Mouse (Mus musculus) ES-Bruce4 (cell line): ENCODE measurements at regions not wholly inside any gene's neighbourhood (a gene's known extent, or its start where the extent isn't known, plus 50 kb on each side); places are given as distances from the start of the nearest gene placed in this dataset.

Experiments
- H3K27ac ChIP-seq: 2 replicates; pipeline ENCODE4 v1.5.1; 2012; ENCODE audit warnings: low read length, inconsistent platforms; ENCODE audit not compliant: insufficient read depth
- H3K27me3 ChIP-seq: 2 replicates; pipeline ENCODE4 v1.6.1; 2012; ENCODE audit warnings: mild to moderate bottlenecking, low read length, inconsistent platforms; ENCODE audit not compliant: control insufficient read depth, poor library complexity, insufficient read depth, severe bottlenecking
- H3K36me3 ChIP-seq: 2 replicates; pipeline ENCODE4 v1.6.1; 2012; ENCODE audit warnings: inconsistent platforms, mild to moderate bottlenecking, low read length, moderate library complexity; ENCODE audit not compliant: control insufficient read depth, poor library complexity, insufficient read depth, severe bottlenecking
- H3K4me1 ChIP-seq: one replicate; pipeline ENCODE4 v1.8.1; 2011; ENCODE audit warnings: low read length; ENCODE audit not compliant: control insufficient read depth, insufficient read depth
- H3K4me3 ChIP-seq: 2 replicates; pipeline ENCODE4 v1.5.1; 2011; ENCODE audit warnings: low read depth, mild to moderate bottlenecking, low read length
- H3K9ac ChIP-seq: 2 replicates; pipeline ENCODE4 v1.6.1; 2012; ENCODE audit warnings: low read depth, mild to moderate bottlenecking, inconsistent platforms; ENCODE audit not compliant: poor library complexity, severe bottlenecking
- H3K9me3 ChIP-seq: replicated peaks from 2 replicates; pipeline ENCODE4 v1.6.1; 2012; ENCODE audit warnings: mild to moderate bottlenecking, low read length, inconsistent platforms; ENCODE audit not compliant: control insufficient read depth, poor library complexity, insufficient read depth, severe bottlenecking
- CTCF ChIP-seq: IDR thresholded peaks from one replicate; pipeline ENCODE4 v1.8.1; 2011; ENCODE audit warnings: low read depth, low read length
- EP300 ChIP-seq: IDR thresholded peaks from 2 replicates; pipeline ENCODE4 v1.6.1; 2011; ENCODE audit warnings: low read depth, low read length; ENCODE audit not compliant: insufficient read depth
- POLR2A ChIP-seq: IDR thresholded peaks from one replicate; pipeline ENCODE4 v1.8.1; 2011; ENCODE audit warnings: low read length; ENCODE audit not compliant: insufficient read depth

DNA sequence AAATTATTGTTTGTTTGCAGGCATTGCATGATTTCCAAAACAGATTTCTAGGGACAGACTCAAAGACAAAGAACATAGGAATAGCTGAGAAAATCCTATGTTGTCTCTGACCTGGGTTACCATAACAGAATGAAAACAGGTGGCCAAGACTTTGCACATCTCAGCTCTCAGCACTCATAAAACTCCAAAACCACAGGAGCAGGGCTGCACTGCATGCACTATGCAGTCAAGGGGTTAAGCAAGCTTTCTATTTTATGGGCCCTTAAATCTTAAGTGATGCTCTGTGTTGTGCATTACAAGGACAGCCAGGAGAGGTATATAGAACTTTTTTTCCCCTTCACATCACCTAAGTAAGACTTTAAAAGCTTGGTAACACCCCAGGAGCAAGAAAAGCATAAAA is 224.2 kb upstream of the Nox3 start:
- Histone ChIP-seq H3K4me3 (no peak overlapping the region), H3K4me1 (no peaks in the 10 kb centered on the region), H3K27me3 (no peaks in the 10 kb centered on the region; the same call in 1 of the 2 replicates), H3K9me3 (no peaks in the 10 kb centered on the region), H3K36me3 (no peaks in the 10 kb centered on the region), H3K27ac (no peak overlapping the region), H3K9ac (no peak overlapping the region)
- TF ChIP-seq POLR2A, result no peak
- TF ChIP-seq EP300, result no peak
- TF ChIP-seq CTCF, result no peak

DNA sequence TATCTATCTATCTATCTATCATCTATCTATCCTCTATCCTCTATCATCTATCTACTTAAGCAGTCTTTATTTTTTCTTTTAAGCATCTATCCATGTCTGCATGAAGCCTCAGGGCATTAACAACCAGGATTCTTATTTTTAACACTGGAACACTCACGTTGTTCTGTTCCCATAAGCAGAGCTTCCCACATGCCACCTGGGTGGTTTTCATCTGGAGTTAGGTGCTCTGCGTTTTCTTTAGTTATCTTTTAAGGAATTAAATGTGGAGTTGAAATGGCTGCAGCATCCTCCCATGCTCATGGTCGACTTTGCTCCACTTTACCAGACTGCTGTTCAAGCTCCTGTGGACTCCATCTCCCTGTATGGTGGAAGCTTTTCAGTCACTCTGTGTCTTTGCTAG is 196.8 kb upstream of the Nox3 start:
- no peaks in the 10 kb centered on the region for H3K36me3 ChIP-seq
- TF ChIP-seq EP300 (no peak), POLR2A (no peak), CTCF (no peak)
- H3K4me1 ChIP-seq, result no peaks in the 10 kb centered on the region
- H3K9me3 ChIP-seq, result no peaks in the 10 kb centered on the region
- no peak overlapping the region for H3K9ac ChIP-seq
- H3K4me3 ChIP-seq, result no peak overlapping the region
- no peak overlapping the region for H3K27ac ChIP-seq
- H3K27me3 ChIP-seq, result no peaks in the 10 kb centered on the region

DNA sequence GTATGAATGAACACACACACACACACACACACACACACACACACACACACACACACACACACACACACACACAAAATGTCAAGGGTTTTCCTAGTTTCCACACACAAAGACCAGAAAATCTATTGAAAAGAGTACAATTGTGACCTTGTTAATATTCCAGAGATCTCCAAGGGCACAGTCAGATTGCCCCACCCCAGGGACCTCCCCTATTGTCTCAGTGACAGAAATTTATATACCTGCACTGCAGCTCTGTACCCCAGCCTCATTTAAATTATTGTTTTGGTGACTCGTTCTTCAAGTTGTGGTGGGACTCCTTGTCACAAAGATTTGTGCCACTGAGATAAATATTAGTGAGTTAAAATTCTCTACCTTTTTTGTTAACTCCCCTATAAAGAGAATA is 187.1 kb upstream of the Nox3 start:
- no peak overlapping the region for H3K27ac ChIP-seq
- no peaks in the 10 kb centered on the region for H3K36me3 ChIP-seq
- no peak for TF ChIP-seq CTCF
- TF ChIP-seq EP300, result no peak
- no peak for TF ChIP-seq POLR2A
- no peaks in the 10 kb centered on the region for H3K9me3 ChIP-seq
- no peak overlapping the region for H3K4me3 ChIP-seq
- H3K4me1 ChIP-seq, result peaks cover 2% of the 10 kb centered on the region
- no peaks in the 10 kb centered on the region for H3K27me3 ChIP-seq
- H3K9ac ChIP-seq, result no peak overlapping the region

DNA sequence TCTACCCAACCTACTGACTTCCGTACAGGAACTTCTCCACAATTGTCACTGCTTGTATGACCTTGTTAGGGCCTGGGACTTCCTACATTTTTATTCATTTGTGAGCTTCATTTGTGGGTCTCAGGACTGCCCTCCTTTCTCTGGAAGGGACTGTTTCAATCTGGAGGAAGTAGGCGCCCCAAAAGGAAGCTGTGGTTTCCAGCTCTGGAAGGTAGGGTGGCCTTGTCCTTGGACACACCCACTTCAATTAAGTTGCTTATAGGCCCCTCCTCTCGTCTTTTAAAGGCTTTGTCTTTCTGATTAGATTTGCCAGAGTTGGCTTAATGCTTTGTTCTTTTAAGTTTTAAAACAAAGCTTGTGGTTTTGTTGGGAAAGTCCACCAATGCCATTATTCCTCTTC is 183.0 kb upstream of the Nox3 start:
- H3K36me3 ChIP-seq, result no peaks in the 10 kb centered on the region
- no peak overlapping the region for H3K27ac ChIP-seq
- no peaks in the 10 kb centered on the region for H3K27me3 ChIP-seq
- H3K9ac ChIP-seq, result no peak overlapping the region
- H3K4me3 ChIP-seq, result no peak overlapping the region
- TF ChIP-seq EP300 (no peak), CTCF (no peak), POLR2A (no peak)
- no peaks in the 10 kb centered on the region for H3K9me3 ChIP-seq
- peaks cover 2% of the 10 kb centered on the region for H3K4me1 ChIP-seq

DNA sequence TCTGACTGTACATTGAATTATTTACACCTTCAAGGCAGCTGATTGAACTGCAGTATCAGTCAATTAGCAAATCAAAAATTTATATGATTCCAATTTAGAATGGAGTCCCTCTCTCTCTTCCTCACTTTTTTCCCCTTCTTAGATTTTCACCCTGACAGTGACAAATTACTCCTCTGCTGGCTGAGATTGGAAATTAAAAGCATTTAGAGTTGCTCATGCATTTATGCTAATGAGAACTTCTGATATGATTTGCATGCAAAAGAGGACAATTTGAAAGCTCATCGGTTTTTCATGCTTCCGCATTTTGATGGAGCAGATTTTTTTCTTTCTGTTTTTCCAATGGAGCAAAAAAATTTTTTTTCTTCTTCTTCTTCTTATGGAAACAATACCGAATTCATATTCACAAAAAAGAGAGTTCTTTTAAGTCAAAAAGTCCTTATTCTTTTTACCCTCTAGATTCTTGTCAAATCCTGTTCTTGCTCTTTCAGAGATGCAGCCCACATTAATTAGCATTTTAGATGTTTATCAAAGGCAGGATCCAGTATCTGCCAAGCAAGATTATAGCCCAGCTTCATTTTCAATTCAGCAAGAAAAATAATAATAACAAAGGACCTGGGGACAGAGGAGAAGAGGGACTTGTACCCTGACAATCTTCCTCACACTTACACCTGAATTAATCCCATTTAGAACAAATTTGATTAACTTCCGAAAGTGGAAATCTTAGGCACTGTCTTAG is 173.6 kb upstream of the Nox3 start:
- TF ChIP-seq POLR2A, result no peak
- no peak for TF ChIP-seq CTCF
- no peak for TF ChIP-seq EP300
- H3K27ac ChIP-seq, result no peak overlapping the region
- H3K36me3 ChIP-seq, result no peaks in the 10 kb centered on the region
- no peaks in the 10 kb centered on the region; the same call in 1 of the 2 replicates for H3K27me3 ChIP-seq
- no peaks in the 10 kb centered on the region for H3K4me1 ChIP-seq
- no peak overlapping the region for H3K4me3 ChIP-seq
- H3K9me3 ChIP-seq, result no peaks in the 10 kb centered on the region
- H3K9ac ChIP-seq, result no peak overlapping the region

DNA sequence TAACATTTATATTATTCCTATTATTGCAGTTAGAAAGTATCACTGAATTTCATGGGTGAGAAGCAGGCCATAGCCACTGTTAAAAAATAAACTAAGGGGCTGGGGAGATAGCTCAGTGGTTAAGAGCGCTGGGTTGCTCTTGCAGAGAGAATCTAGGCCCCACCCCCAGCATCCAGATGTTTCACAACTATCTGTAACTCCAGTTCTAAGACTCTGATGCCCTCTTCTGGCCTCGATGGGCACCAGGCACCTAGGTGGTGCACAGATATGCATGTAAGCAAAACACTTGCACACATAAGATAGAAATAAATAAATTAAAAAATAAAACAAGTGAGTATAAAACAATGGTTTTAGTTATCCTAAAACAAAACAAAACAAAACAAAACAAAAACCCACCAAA is 166.3 kb upstream of the Nox3 start:
- no peak overlapping the region for H3K27ac ChIP-seq

More for the DNA sequence above, 166.3 kb upstream of the Nox3 start:
- Histone ChIP-seq H3K27me3 (no peaks in the 10 kb centered on the region; the same call in none of the 2 replicates), H3K4me3 (no peak overlapping the region), H3K9me3 (no peaks in the 10 kb centered on the region), H3K36me3 (no peaks in the 10 kb centered on the region), H3K9ac (no peak overlapping the region), H3K4me1 (no peaks in the 10 kb centered on the region)
- no peak for TF ChIP-seq POLR2A
- peak; percentile 43 for TF ChIP-seq CTCF
